Mouse (Mus musculus): Measurements from ENCODE around the gene Bend3. TPM values are rescaled to one million over a fixed set of nuclear protein-coding genes. Genes with fewer than 3 reads are reported as not detected.

The Bend3 gene
- 2.8 and 3.2 TPM in 2 replicates for polyA plus RNA-seq (2012; rRNA removed)

DNA sequence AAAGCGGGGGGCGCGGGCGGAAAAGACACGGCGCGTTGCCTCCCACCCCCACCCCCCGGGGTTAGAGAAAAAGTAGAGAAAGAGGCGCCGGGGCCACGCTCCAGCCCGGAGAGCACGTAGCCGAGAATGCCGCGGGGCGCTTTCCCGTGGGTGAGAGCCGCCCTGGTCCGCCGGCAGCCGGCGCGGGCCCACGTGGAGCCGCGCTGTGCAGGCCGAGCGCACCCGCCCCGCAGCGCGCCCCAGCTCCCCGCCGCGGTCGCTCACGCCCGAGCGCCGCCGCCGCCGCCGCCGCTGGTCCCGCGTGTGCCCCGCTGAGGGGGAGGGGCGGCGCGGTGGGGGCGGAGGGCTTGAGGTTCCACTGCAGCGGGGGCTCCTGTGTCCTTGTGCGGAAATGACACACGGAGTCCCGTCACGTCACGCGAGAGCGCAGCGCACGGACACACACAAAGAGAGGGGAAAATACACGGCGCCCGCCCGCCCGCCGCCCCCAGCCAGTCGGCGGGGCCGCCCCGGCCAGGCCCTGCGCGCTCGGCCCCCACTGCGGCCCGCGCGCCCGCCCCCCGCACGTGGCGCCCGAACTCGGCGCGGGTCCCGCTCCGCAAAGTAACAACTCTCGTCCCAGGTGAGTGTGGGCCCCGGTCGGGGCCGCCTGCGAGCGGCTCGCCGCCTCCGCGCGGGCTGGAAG, at the start of gene Bend3:
Gene Bend3, plus strand, starts transcription at position 81 of the 685 bp plus-strand sequence.
- peak in 1 of 2 experiments; percentile 52 for DNase-seq
- Histone ChIP-seq H3K4me1 (ENCODE audit: control insufficient read depth, insufficient read depth, low read length) (no peaks in the 10 kb centered on the region; the same call in 1 of the 2 replicates), H3K4me3 (replicated peaks; ENCODE audit: insufficient read depth, low read depth, low read length) (peak within 1 kb of the TSS; percentile 60), H3K27me3 (ENCODE audit: control insufficient read depth, insufficient read depth, low read length) (no peaks in the 10 kb centered on the region), H3K27ac (ENCODE audit: insufficient read depth, low read length) (no peak within 1 kb of the TSS)
- TF ChIP-seq CTCF (IDR thresholded peaks at IDR 0.05; ENCODE audit: borderline replicate concordance, insufficient read depth, low read depth, low read length) (no peak), POLR2A (IDR thresholded peaks at IDR 0.05; ENCODE audit: borderline replicate concordance, insufficient read depth, low read length) (no peak)
- WGBS, result under 1% methylated on average over 99 of the region's 101 CpGs

- no peak for TF ChIP-seq CTCF (IDR thresholded peaks at IDR 0.05; ENCODE audit: borderline replicate concordance, insufficient read depth, low read depth, low read length)
- no peak for TF ChIP-seq POLR2A (IDR thresholded peaks at IDR 0.05; ENCODE audit: borderline replicate concordance, insufficient read depth, low read length)
- no peak overlapping the region for H3K4me3 ChIP-seq (replicated peaks; ENCODE audit: insufficient read depth, low read depth, low read length)
- DNase-seq, result no peak
- 68% methylated on average over 5 of the region's 5 CpGs for WGBS
- H3K27me3 ChIP-seq (ENCODE audit: control insufficient read depth, insufficient read depth, low read length), result no peaks in the 10 kb centered on the region
- H3K27ac ChIP-seq (ENCODE audit: insufficient read depth, low read length), result no peak overlapping the region
- H3K4me1 ChIP-seq (ENCODE audit: control insufficient read depth, insufficient read depth, low read length), result no peaks in the 10 kb centered on the region
Measured at GRCm38 (mm10) chr10:43430606-43431005, 48.0 kb upstream of the Bend3 start.

DNA sequence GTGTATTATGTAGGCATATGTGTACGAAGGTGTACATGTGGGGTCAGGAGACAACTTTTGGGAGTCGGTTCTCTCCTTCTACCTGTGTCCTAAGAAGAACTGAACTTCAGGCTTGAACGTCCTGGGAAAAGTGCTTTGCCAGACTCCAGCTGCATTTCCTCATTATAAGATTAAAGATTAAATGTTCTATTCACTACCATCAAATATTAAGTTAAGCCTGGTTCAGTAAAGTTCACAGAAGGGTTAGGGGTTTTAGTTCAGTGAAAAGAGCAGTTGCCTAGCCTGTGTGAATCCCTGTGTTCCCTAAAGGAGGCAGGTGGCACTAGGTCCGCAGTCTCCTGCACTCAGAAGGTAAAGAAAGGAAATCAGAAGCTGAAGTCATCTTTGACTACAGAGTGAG, 44.3 kb upstream of the Bend3 start:
- WGBS, result 97% methylated on average over 4 of the region's 4 CpGs
- H3K27ac ChIP-seq (ENCODE audit: insufficient read depth, low read length), result no peak overlapping the region
- H3K27me3 ChIP-seq (ENCODE audit: control insufficient read depth, insufficient read depth, low read length), result no peaks in the 10 kb centered on the region
- DNase-seq, result no peak
- TF ChIP-seq CTCF (IDR thresholded peaks at IDR 0.05; ENCODE audit: borderline replicate concordance, insufficient read depth, low read depth, low read length) (no peak), POLR2A (IDR thresholded peaks at IDR 0.05; ENCODE audit: borderline replicate concordance, insufficient read depth, low read length) (no peak)
- H3K4me1 ChIP-seq (ENCODE audit: control insufficient read depth, insufficient read depth, low read length), result peaks cover under 1% of the 10 kb centered on the region; the same call in 1 of the 2 replicates
- H3K4me3 ChIP-seq (replicated peaks; ENCODE audit: insufficient read depth, low read depth, low read length), result no peak overlapping the region

- no peak for TF ChIP-seq POLR2A (IDR thresholded peaks at IDR 0.05; ENCODE audit: borderline replicate concordance, insufficient read depth, low read length)
- TF ChIP-seq CTCF (IDR thresholded peaks at IDR 0.05; ENCODE audit: borderline replicate concordance, insufficient read depth, low read depth, low read length), result no peak
- WGBS, result 91% methylated on average over 3 of the region's 3 CpGs
- H3K4me3 ChIP-seq (replicated peaks; ENCODE audit: insufficient read depth, low read depth, low read length), result no peak overlapping the region
- DNase-seq, result no peak
- H3K4me1 ChIP-seq (ENCODE audit: control insufficient read depth, insufficient read depth, low read length), result peaks cover 4% of the 10 kb centered on the region; the same call in 1 of the 2 replicates
- no peak overlapping the region for H3K27ac ChIP-seq (ENCODE audit: insufficient read depth, low read length)
- H3K27me3 ChIP-seq (ENCODE audit: control insufficient read depth, insufficient read depth, low read length), result no peaks in the 10 kb centered on the region
Measured at GRCm38 (mm10) chr10:43435757-43436156, 42.9 kb upstream of the Bend3 start.

- H3K4me1 ChIP-seq (ENCODE audit: control insufficient read depth, insufficient read depth, low read length), result peaks cover 4% of the 10 kb centered on the region; the same call in 1 of the 2 replicates
- H3K27me3 ChIP-seq (ENCODE audit: control insufficient read depth, insufficient read depth, low read length), result no peaks in the 10 kb centered on the region
- 34% methylated on average over 7 of the region's 7 CpGs for WGBS
- no peak overlapping the region for H3K4me3 ChIP-seq (replicated peaks; ENCODE audit: insufficient read depth, low read depth, low read length)
- DNase-seq, result no peak
- TF ChIP-seq CTCF (IDR thresholded peaks at IDR 0.05; ENCODE audit: borderline replicate concordance, insufficient read depth, low read depth, low read length), result no peak
- no peak for TF ChIP-seq POLR2A (IDR thresholded peaks at IDR 0.05; ENCODE audit: borderline replicate concordance, insufficient read depth, low read length)
- no peak overlapping the region for H3K27ac ChIP-seq (ENCODE audit: insufficient read depth, low read length)
Measured at GRCm38 (mm10) chr10:43439492-43439941, 39.1 kb upstream of the Bend3 start.

GRCm38 (mm10) chr10:43440050-43440449, 38.6 kb upstream of the Bend3 start:
- TF ChIP-seq CTCF (IDR thresholded peaks at IDR 0.05; ENCODE audit: borderline replicate concordance, insufficient read depth, low read depth, low read length) (no peak), POLR2A (IDR thresholded peaks at IDR 0.05; ENCODE audit: borderline replicate concordance, insufficient read depth, low read length) (no peak)
- no peak for DNase-seq
- Histone ChIP-seq H3K27me3 (ENCODE audit: control insufficient read depth, insufficient read depth, low read length) (no peaks in the 10 kb centered on the region), H3K4me3 (replicated peaks; ENCODE audit: insufficient read depth, low read depth, low read length) (no peak overlapping the region), H3K27ac (ENCODE audit: insufficient read depth, low read length) (no peak overlapping the region), H3K4me1 (ENCODE audit: control insufficient read depth, insufficient read depth, low read length) (peaks cover 4% of the 10 kb centered on the region; the same call in 1 of the 2 replicates)
- 66% methylated on average over 13 of the region's 13 CpGs for WGBS

DNA sequence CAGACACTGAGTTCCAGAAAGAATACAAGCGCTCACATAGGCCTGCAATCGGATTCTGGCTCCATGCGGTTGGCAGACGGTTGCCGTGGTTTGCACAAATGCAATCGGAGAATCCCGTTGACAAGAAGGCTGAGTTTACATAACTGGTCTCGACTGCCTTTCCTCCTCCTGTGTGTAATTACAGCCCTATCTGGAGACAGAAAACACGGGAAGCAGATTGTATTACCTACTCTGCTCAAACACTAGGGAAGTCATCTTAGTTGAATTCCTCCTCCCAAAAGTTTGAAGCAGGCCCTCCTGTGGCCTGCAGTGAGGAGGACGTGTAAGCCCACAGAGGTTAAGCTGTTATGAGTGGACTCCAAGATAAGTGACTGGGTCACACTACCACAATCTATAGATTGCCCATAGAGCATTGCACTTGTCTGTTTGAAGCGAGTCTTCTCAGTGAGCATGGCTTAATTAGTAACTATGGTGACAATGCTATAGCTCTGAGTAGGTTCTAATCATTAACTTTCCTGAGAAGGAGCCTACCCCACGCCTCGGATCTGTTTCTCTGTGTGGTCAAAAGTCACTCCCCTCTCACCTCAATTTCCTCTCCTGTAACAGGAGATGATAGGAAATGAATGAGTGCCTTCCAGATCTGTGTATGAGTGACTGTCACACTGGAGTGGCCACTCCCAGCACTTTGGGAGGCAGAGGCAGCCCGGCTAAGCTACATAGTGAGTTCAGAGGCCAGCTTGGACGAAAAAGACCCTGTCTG, 37.5 kb upstream of the Bend3 start:
- Histone ChIP-seq H3K27me3 (ENCODE audit: control insufficient read depth, insufficient read depth, low read length) (no peaks in the 10 kb centered on the region), H3K27ac (ENCODE audit: insufficient read depth, low read length) (no peak overlapping the region), H3K4me1 (ENCODE audit: control insufficient read depth, insufficient read depth, low read length) (peaks cover 4% of the 10 kb centered on the region; the same call in 1 of the 2 replicates), H3K4me3 (replicated peaks; ENCODE audit: insufficient read depth, low read depth, low read length) (no peak overlapping the region)
- TF ChIP-seq CTCF (IDR thresholded peaks at IDR 0.05; ENCODE audit: borderline replicate concordance, insufficient read depth, low read depth, low read length) (no peak), POLR2A (IDR thresholded peaks at IDR 0.05; ENCODE audit: borderline replicate concordance, insufficient read depth, low read length) (no peak)
- no peak for DNase-seq
- 71% methylated on average over 15 of the region's 15 CpGs for WGBS
